Mouse (Mus musculus) intestine, embryonic 14.5 days (tissue): ENCODE results near the gene Ptcd1. TPM values are rescaled to one million over a fixed set of nuclear protein-coding genes. Genes with fewer than 3 reads are reported as not detected.
A peak's percentile ranks its signal among the peaks of the same experiment; 100 is the strongest.
"Not testable (repeated sequence)": the region's sequence is repeated elsewhere in the genome, so short reads cannot be mapped to it uniquely, and the experiment has no call there.

Experiments used
- ATAC-seq: fragments of 200-750 bp; cut with Nextera tagmentation; replicated peaks from 2 replicates; pipeline ENCODE4 v1.8.0; 2017; ENCODE audit warnings: low read depth, moderate number of reproducible peaks, moderate TSS enrichment, moderate library complexity; ENCODE audit not compliant: low FRiP score, low TSS enrichment
- DNase-seq: peaks from one replicate; pipeline ENCODE4 v3.0.0-alpha.2; 2018; ENCODE audit warnings: low spot score
- H3K27ac ChIP-seq: fragments of 300-500 bp; sonication (generic); 2 replicates; pipeline ENCODE4 v1.5.1; 2014; ENCODE audit warnings: low read depth, mild to moderate bottlenecking, control low read depth
- H3K27me3 ChIP-seq: fragments of 300-500 bp; sonication (generic); replicated peaks from 2 replicates; pipeline ENCODE4 v1.6.1; 2014; ENCODE audit warnings: low read length, control low read depth; ENCODE audit not compliant: control insufficient read depth, insufficient read depth
- H3K36me3 ChIP-seq: fragments of 300-500 bp; sonication (generic); 2 replicates; pipeline ENCODE4 v1.6.1; 2014; ENCODE audit warnings: low read length, control low read depth; ENCODE audit not compliant: control insufficient read depth, insufficient read depth
- H3K4me1 ChIP-seq: fragments of 300-500 bp; sonication (generic); replicated peaks from 2 replicates; pipeline ENCODE4 v1.6.1; 2014; ENCODE audit warnings: low read length, control low read depth, mixed read lengths; ENCODE audit not compliant: control insufficient read depth, insufficient read depth
- H3K4me2 ChIP-seq: fragments of 300-500 bp; sonication (generic); 2 replicates; pipeline ENCODE4 v1.6.1; 2014; ENCODE audit warnings: low read length
- H3K4me3 ChIP-seq: fragments of 300-500 bp; sonication (generic); 2 replicates; pipeline ENCODE4 v1.5.1; 2014; ENCODE audit warnings: low read depth, low read length, control low read depth, mixed read lengths
- H3K9ac ChIP-seq: fragments of 300-500 bp; sonication (generic); 2 replicates; pipeline ENCODE4 v1.6.1; 2014; ENCODE audit warnings: mild to moderate bottlenecking, low read length
- H3K9me3 ChIP-seq: fragments of 300-500 bp; sonication (generic); 2 replicates; pipeline ENCODE4 v1.6.1; 2016; ENCODE audit warnings: low read length, control low read depth; ENCODE audit not compliant: control insufficient read depth
- WGBS: fragments of 180-500 bp; shearing (Covaris S2); extraction: QIAGEN DNeasy Blood & Tissue Kit; methylation state at CpG from one replicate; pipeline ENCODE4 v1.1.7; 2014; 5-methylcytosine and 5-hydroxymethylcytosine counted together
- polyA plus RNA-seq: library from polyadenylated mRNA; unstranded; fragments of >200 nt; fragmentation: Nextera tagmentation; extraction: Ambion mirVana; gene quantifications from 2 replicates; pipeline ENCODE4 v1.2.1, GENCODE M21; 2014

Gene Ptcd1
- polyA plus RNA-seq, 1 experiment from 2014 or later = 12.6 TPM

GRCm38 (mm10) chr5:145140611-145141010 is 26.3 kb downstream of the Ptcd1 start:
- H3K9me3 ChIP-seq = no peaks in the 10 kb centered on the region
- ATAC-seq (peak; percentile 20; the same call in 1 of the 2 replicates), DNase-seq (no peak)
- H3K4me3 ChIP-seq = peak overlapping the region; percentile 97
- no peaks in the 10 kb centered on the region for H3K27me3 ChIP-seq
- peak overlapping the region; percentile 93 for H3K9ac ChIP-seq
- peak overlapping the region; percentile 95 for H3K27ac ChIP-seq
- peaks cover 55% of the 10 kb centered on the region for H3K36me3 ChIP-seq
- H3K4me1 ChIP-seq = peaks cover 13% of the 10 kb centered on the region
- H3K4me2 ChIP-seq = peak overlapping the region; percentile 95
- under 1% methylated on average over 18 of the region's 18 CpGs for WGBS

DNA sequence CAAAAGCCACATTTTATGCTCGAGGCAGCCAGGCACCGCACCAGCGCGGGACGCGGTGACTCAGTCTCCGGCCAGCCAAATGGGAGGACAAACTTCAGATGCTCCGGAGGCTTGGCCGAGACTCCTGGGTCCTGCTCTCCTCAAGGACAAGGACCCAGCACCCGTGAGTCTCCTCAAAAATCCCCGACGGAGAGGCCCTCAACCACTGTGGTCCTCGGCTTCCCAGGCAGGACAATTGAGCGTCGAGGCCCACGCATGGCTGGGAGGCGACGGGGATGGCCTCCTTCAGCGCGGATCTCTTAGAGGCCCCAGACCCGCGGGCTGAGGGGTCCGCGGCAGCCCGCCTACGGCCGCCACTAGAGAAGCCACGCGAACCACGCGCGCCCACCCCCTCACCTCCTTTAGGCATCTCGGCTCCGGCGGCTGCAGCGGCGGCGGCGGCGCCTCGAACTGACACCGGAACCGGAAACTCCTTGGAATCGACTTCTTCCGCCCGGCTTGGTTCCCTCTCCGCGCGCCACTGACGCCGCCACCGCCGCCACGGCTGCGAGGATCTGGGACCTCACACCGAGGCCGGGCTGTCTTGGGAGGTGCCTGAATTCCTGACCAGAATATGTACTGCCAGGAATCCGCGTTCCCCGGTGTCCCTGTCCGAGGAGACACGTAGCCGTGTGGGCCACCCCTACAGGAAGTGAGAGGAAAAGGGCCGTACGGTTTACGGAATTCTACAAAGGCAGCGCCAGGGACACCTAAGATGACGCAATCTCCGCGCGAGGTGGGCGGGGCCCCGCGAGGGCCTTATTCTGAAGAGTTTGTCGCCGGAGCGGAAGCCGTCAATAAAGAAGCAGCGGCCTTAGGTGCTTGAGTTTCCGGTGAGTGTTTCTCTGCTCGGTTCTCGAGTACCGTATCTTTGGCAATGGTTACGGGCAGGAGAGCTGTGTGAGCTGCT is 27.1 kb downstream of the Ptcd1 start, which contains the start of the genes Pdap1 and Bud31:
Gene Pdap1, minus strand, starts transcription at position 668 of the 949 bp plus-strand sequence.
Gene Bud31, plus strand, starts transcription at position 792 of the 949 bp plus-strand sequence.
- peaks cover 55% of the 10 kb centered on the region for H3K36me3 ChIP-seq
- under 1% methylated on average over 84 of the region's 84 CpGs for WGBS

GRCm38 (mm10) chr5:145138836-145139235 is 28.1 kb downstream of the Ptcd1 start:
- Histone ChIP-seq H3K36me3 (peaks cover 55% of the 10 kb centered on the region), H3K9ac (peak overlapping the region; percentile 93), H3K4me3 (peak overlapping the region; percentile 97), H3K9me3 (no peaks in the 10 kb centered on the region), H3K27ac (peak overlapping the region; percentile 95; the same call in 1 of the 2 replicates), H3K4me1 (peaks cover 13% of the 10 kb centered on the region), H3K4me2 (peak overlapping the region; percentile 95), H3K27me3 (no peaks in the 10 kb centered on the region)
- WGBS = 6% methylated on average over 6 of the region's 6 CpGs
- ATAC-seq = no peak
- no peak for DNase-seq

More for the DNA sequence above, 27.1 kb downstream of the Ptcd1 start, which contains the start of the genes Pdap1 and Bud31:
- peak within 1 kb of the TSS; percentile 95 for H3K27ac ChIP-seq
- H3K4me3 ChIP-seq = peak within 1 kb of the TSS; percentile 97
- no peaks in the 10 kb centered on the region for H3K27me3 ChIP-seq
- DNase-seq (peak; percentile 99), ATAC-seq (peak; percentile 95)
- H3K4me1 ChIP-seq = peaks cover 13% of the 10 kb centered on the region
- H3K4me2 ChIP-seq = peak within 1 kb of the TSS; percentile 95
- H3K9me3 ChIP-seq = no peaks in the 10 kb centered on the region
- H3K9ac ChIP-seq = peak within 1 kb of the TSS; percentile 93

GRCm38 (mm10) chr5:145133275-145133674 is 33.6 kb downstream of the Ptcd1 start:
- not testable (repeated sequence) for H3K4me1 ChIP-seq, H3K4me2 ChIP-seq, H3K4me3 ChIP-seq, H3K27me3 ChIP-seq, H3K9ac ChIP-seq, ATAC-seq, DNase-seq, H3K9me3 ChIP-seq, H3K27ac ChIP-seq
- H3K36me3 ChIP-seq = peaks cover 85% of the 10 kb centered on the region
- 88% methylated on average over 6 of the region's 6 CpGs for WGBS

DNA sequence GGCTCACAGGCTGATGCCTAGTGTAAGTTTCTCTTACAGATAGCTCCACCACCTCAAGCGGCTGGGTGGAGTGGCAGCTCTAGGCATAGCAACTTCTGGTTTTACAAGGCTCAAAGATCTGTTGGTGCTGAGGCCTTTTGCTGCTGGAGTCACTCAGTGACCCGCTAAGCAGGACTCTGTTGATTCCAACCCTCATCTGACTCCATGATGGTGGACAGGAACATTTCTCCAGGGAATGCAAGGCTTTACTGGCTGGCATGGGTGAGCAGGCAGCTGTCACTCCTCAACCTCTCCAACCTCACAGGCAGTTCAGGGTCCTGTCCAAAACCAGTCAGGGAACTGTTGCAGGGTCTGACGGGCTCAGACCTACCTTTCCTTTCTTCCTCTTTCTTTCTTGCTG is 35.9 kb downstream of the Ptcd1 start:
- DNase-seq = no peak
- H3K27me3 ChIP-seq = no peaks in the 10 kb centered on the region
- no peaks in the 10 kb centered on the region for H3K9me3 ChIP-seq
- no peak overlapping the region for H3K4me3 ChIP-seq
- 92% methylated on average over 3 of the region's 3 CpGs for WGBS
- no peak overlapping the region for H3K4me2 ChIP-seq
- no peak overlapping the region for H3K9ac ChIP-seq
- no peak for ATAC-seq
- H3K4me1 ChIP-seq = no peaks in the 10 kb centered on the region
- no peak overlapping the region for H3K27ac ChIP-seq
- H3K36me3 ChIP-seq = peaks cover 94% of the 10 kb centered on the region

DNA sequence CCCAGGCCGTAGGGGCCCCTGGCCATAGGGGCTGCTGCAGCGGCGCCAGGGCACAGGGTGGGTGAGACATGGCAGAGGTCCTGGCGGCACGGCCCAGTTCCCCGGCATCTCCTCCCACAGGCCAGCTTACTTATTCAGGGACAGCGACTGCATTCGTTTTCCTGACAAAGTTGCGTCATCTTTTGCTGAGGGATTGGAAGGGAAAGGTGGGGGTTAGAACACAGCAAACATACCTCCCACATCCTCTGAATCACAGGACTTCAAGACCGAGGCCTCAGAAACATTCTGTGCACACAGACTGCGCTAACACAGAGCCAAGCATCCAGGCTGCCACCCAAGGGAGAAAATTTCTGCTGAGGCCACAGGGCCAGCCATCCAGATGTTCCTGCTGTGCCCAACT is 36.7 kb downstream of the Ptcd1 start:
- ATAC-seq (no peak), DNase-seq (no peak)
- 88% methylated on average over 11 of the region's 11 CpGs for WGBS
- Histone ChIP-seq H3K9ac (no peak overlapping the region), H3K36me3 (peaks cover 94% of the 10 kb centered on the region), H3K27ac (no peak overlapping the region), H3K4me2 (no peak overlapping the region), H3K4me3 (no peak overlapping the region), H3K4me1 (no peaks in the 10 kb centered on the region), H3K9me3 (no peaks in the 10 kb centered on the region), H3K27me3 (no peaks in the 10 kb centered on the region)

- H3K4me2 ChIP-seq, H3K9me3 ChIP-seq, H3K9ac ChIP-seq, H3K4me3 ChIP-seq, H3K27ac ChIP-seq, ATAC-seq, H3K27me3 ChIP-seq, H3K4me1 ChIP-seq, DNase-seq: not testable (repeated sequence)
- peaks cover 94% of the 10 kb centered on the region for H3K36me3 ChIP-seq
- WGBS = 86% methylated on average over 4 of the region's 6 CpGs
Observed at GRCm38 (mm10) chr5:145129773-145130172, 37.1 kb downstream of the Ptcd1 start.

DNA sequence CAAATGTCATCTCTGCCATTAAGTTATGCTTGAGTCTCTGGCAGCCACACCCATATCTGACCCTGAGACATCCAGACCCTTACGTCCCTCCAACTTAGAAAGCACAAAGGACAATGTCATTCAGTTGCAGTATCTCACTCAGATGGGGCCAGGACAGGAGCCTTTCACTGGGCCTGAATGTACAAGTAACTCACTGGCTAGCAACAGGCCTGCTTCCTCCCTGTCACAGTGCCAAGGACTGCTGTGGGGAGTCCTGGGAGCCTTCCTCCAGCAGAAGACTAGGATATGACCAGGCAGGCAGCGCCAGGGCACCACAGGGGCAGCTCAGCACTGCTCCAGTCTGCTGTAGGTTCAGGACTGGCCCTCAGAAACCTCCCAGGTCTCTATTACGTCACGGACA is 37.8 kb downstream of the Ptcd1 start:
- Histone ChIP-seq H3K9me3 (no peaks in the 10 kb centered on the region), H3K4me1 (no peaks in the 10 kb centered on the region), H3K36me3 (peaks cover 92% of the 10 kb centered on the region), H3K4me3 (no peak overlapping the region), H3K27ac (no peak overlapping the region), H3K9ac (no peak overlapping the region), H3K4me2 (no peak overlapping the region), H3K27me3 (no peaks in the 10 kb centered on the region)
- 91% methylated on average over 4 of the region's 4 CpGs for WGBS
- ATAC-seq (no peak), DNase-seq (no peak)
